Mouse (Mus musculus) bone marrow macrophage, adult 2 months (primary cell): ENCODE results near the gene Elovl2. TPM values are rescaled to one million over a fixed set of nuclear protein-coding genes. Genes with fewer than 3 reads are reported as not detected.

Experiments
- H3K27ac ChIP-seq: 2 replicates; pipeline ENCODE4 v1.5.1; 2012; ENCODE audit warnings: low read depth, low read length; ENCODE audit not compliant: insufficient read depth
- H3K4me1 ChIP-seq: 2 replicates; pipeline ENCODE4 v1.6.1; 2012; ENCODE audit warnings: low read length; ENCODE audit not compliant: control insufficient read depth, insufficient read depth
- H3K4me3 ChIP-seq: 2 replicates; pipeline ENCODE4 v1.5.1; 2012; ENCODE audit warnings: mild to moderate bottlenecking, low read length, moderate library complexity; ENCODE audit not compliant: insufficient read depth
- CTCF ChIP-seq: IDR thresholded peaks from 2 replicates; pipeline ENCODE4 v1.5.1; 2012; ENCODE audit warnings: low read depth, mild to moderate bottlenecking, low read length, moderate library complexity
- POLR2A ChIP-seq: IDR thresholded peaks from 2 replicates; pipeline ENCODE4 v1.6.1; 2012; ENCODE audit warnings: mild to moderate bottlenecking, low read depth, low read length, borderline replicate concordance
- polyA plus RNA-seq: library from polyadenylated mRNA; stranded (reverse); fragments of >200 nt; gene quantifications from 2 replicates; pipeline ENCODE4 v1.2.4, GENCODE M21; 2012; ENCODE audit not compliant: missing spikeins, insufficient read depth, insufficient read length

Gene Elovl2
- polyA plus RNA-seq, 1 experiment: not detected

DNA sequence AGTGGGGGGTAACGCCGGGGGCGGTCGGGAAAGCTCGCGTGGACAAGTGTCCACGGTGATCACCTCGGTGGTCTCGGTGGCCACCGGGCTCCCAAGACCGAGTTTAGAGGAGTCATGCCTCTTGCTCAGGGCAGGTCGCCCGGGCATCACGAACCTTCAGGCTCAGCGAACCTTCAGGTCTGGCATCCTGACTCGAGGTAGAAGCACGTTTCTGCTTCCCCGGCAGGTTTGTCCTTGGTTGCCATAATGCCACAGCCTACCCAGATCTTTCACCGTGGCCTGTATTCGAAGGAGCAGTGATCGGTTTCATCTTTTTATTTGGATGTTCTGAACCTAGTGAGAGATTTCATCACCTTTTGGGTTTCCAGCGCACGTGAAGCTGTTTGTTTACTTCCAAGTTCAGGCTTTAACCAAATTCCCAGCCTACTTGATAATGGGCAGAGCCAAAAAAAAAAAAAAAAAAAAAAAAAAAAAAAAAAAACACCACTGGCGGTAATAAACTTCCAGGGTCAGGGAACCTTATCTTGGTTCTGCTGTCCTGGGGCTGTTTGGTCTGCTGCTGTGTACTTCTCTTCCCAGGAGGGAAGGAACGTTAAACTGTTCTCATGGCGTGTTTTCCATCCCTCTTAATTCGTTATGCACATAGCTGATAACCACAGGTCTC, 30.2 kb upstream of the Elovl2 start:
- TF ChIP-seq POLR2A: no peak
- TF ChIP-seq CTCF: no peak
- Histone ChIP-seq H3K4me1 (peaks cover 12% of the 10 kb centered on the region), H3K27ac (no peak overlapping the region), H3K4me3 (peak overlapping the region; percentile 99)

- peaks cover 12% of the 10 kb centered on the region for H3K4me1 ChIP-seq
- no peak for TF ChIP-seq CTCF
- TF ChIP-seq POLR2A: no peak
- peak within 1 kb of the TSS; percentile 99 for H3K4me3 ChIP-seq
- peak within 1 kb of the TSS; percentile 85 for H3K27ac ChIP-seq
These were observed 29.5 kb upstream of the Elovl2 start, which contains the start of gene Smim13 for GRCm38 (mm10) chr13:41249538-41250317. TSS of gene Smim13 (plus strand) at chr13:41249844.

DNA sequence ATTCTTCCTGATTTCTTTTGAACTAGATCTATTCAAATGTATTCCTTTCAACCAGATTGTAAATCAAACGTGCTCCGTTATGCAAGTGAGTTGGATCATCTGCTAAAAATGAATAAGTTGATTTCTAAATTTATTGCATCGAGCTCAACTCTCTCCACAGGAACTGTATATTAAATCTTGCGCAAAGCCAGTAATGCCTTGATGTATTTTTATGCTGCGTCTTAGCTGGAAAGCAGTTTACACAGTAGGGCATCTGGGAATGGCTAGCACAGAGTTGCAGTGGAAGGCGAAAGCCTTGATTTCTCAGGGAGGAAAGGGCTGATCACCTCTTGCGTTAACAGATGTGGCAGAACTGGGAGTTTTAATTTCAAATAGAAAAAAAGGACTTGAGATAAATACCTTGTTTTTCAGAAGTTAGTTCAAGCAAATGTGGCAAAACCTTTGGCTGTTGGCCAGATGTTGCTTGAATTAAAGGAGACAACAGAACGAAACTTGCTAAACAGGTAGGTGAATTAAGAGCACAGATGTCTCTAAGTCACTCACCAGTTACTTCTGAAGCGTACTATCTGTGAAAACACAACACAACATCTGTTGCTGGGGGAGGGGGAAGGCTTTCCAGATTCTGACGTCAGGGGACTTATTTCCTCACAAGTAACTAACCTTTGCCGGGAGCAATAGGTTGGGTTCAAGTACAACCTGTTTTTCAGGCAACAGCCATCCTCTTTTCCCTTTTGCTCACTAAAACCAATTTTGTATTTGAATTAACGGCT, 28.7 kb upstream of the Elovl2 start:
- Histone ChIP-seq H3K4me1 (peaks cover 15% of the 10 kb centered on the region), H3K27ac (peak overlapping the region; percentile 77), H3K4me3 (peak overlapping the region; percentile 99)
- TF ChIP-seq CTCF (no peak), POLR2A (no peak)

DNA sequence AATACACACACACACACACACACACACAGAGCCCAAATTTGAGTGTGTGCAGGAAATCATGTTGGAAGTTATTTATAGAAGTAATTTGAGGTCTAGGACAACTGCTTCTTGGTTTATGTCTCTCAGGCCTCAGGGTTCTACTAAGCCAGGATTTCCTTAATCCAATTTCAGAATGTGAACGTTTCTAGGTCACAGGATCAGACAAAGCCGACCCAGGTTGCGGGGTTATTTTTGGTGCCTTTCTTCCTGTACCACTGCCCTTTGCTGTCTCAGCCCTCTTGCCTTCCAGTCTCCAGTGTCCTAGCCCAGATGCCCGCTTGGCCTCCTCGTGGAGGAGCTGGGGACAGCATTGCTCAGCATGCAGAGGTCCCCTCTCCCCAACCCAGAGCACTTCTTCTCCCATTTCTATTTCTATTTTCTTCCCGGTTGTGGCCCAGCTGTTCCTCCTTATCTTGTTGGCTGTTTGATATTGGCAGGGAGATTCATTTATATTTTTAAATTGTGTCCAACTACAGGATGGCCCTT, 24.2 kb upstream of the Elovl2 start:
- Histone ChIP-seq H3K4me3 (no peak overlapping the region), H3K27ac (no peak overlapping the region), H3K4me1 (peaks cover 18% of the 10 kb centered on the region)
- TF ChIP-seq POLR2A: no peak

GRCm38 (mm10) chr13:41241557-41241956, 21.4 kb upstream of the Elovl2 start:
- Histone ChIP-seq H3K4me1 (peaks cover 6% of the 10 kb centered on the region), H3K27ac (no peak overlapping the region), H3K4me3 (no peak overlapping the region)
- TF ChIP-seq POLR2A (no peak), CTCF (no peak)

GRCm38 (mm10) chr13:41238805-41239130, 18.6 kb upstream of the Elovl2 start:
- Histone ChIP-seq H3K4me3 (no peak overlapping the region), H3K27ac (no peak overlapping the region), H3K4me1 (peaks cover 8% of the 10 kb centered on the region)
- TF ChIP-seq POLR2A (no peak), CTCF (no peak)

- Histone ChIP-seq H3K4me1 (peaks cover 8% of the 10 kb centered on the region), H3K4me3 (no peak overlapping the region), H3K27ac (no peak overlapping the region)
- TF ChIP-seq CTCF: no peak
- TF ChIP-seq POLR2A: no peak
These were observed 18.0 kb upstream of the Elovl2 start for GRCm38 (mm10) chr13:41238035-41238804.

DNA sequence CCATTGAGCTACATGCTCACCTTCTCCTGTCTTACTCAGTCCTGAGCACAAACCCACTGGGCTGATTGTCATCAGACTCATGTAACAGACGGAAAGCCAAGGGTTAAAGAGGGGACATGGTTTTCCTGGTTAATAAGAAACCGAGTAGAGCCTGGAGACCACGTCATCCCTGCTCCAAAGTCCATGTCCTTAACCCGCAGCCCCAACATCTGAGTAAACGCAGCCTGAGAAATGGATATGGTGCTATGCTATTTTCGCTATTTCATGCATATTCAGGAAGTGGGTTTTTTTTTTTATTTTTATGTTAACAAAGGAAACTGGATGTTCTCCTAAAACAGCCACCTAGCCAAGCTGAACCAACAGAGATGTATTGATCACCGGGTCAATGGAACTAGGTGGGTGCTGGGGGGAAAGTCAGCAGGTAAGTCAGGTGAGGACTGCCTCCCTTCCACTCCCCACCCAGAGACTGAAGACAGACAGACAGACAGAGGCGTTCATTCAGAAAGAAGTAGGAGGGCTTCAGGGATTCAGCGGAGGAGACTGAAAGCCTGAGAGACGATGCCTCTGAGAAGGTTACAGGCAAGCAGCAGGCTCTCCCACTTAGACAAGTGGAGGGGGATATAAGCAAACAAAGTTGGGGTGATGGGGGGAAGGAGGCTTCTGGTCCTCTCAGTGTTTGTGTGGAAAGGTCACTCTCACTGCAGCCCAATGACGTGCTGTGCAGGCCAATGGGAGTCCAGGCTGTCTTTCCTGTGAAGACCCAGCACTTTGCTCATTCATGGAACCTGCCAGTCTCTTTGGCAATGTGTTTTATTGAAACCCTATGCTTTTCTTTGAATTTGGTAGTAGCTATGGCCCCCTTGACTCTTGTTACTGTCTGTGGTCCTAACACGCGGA, 15.9 kb upstream of the Elovl2 start:
- Histone ChIP-seq H3K27ac (no peak overlapping the region), H3K4me3 (no peak overlapping the region), H3K4me1 (peaks cover 5% of the 10 kb centered on the region; the same call in 1 of the 2 replicates)
- TF ChIP-seq POLR2A (no peak), CTCF (no peak)
